Mouse (Mus musculus): ENCODE measurements around the gene Gm20388.

DNA sequence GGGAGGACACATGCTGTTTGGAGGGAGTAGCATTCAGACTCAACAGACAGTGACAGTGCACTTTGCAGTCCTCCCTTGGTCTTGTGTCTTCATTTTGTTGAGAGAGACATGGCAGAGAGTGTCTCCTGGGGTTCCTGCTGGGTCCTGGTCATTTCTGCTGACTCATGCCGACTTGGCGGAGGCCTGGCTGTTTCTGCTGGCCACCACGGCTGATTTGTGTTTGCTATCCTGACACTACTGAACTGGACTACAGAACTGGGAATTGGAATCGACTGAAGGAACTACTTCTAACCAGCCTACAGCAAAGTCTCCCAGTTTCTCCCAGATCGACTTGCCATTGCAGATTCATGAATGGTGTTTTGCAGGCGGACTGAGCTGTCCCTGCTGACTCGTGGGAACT, 2028.1 kb downstream of the Gm20388 start:
- no peak for TF ChIP-seq GATA1 (IDR thresholded peaks at IDR 0.05; ENCODE audit: borderline replicate concordance, low read length)
- TF ChIP-seq CTCF (IDR thresholded peaks at IDR 0.05; ENCODE audit: low read depth, low read length), result no peak
- no peak for TF ChIP-seq POLR2AphosphoS5 (IDR thresholded peaks at IDR 0.05; ENCODE audit: insufficient replicate concordance, low read depth, low read length)
- no peak for TF ChIP-seq TAL1 (conservative IDR thresholded peaks at IDR 0.05; ENCODE audit: low read depth, low read length)

Measured in G1E (cell line).